Mouse (Mus musculus) heart, adult 8-10 months (tissue): ENCODE data around the gene Slc26a10. TPM values are rescaled to one million over a fixed set of nuclear protein-coding genes. Genes with fewer than 3 reads are reported as not detected.
"Not testable (repeated sequence)": the region's sequence is repeated elsewhere in the genome, so short reads cannot be mapped to it uniquely, and the experiment has no call there.

Source experiments
- DNase-seq: peaks from one replicate; pipeline ENCODE4 v3.0.0; 2022; ENCODE audit warnings: low spot score
- total RNA-seq, 4 experiments: library from RNA; stranded (reverse); gene quantifications; 2 replicates each; pipeline ENCODE4 v1.2.4; 2022

Gene Slc26a10
- total RNA-seq, 4 experiments from 2014 or later: 13.0 to 24.6 (median 15.5) TPM

- DNase-seq: no peak
Measured at GRCm38 (mm10) chr10:127198492-127198891, 18.0 kb upstream of the Slc26a10 start.

- DNase-seq: no peak
Measured at GRCm38 (mm10) chr10:127197505-127198110, 17.2 kb upstream of the Slc26a10 start.

GRCm38 (mm10) chr10:127197104-127197503 lies 16.7 kb upstream of the Slc26a10 start:
- DNase-seq: no peak

GRCm38 (mm10) chr10:127196392-127196791 lies 15.9 kb upstream of the Slc26a10 start:
- peak; percentile 82 for DNase-seq

- DNase-seq: no peak
Measured at GRCm38 (mm10) chr10:127195328-127196129, 15.1 kb upstream of the Slc26a10 start, which contains the start of gene Dtx3. TSS of gene Dtx3 (minus strand) at chr10:127195728.

- peak; percentile 66 for DNase-seq
Measured at GRCm38 (mm10) chr10:127194428-127195327, 14.2 kb upstream of the Slc26a10 start.

- no peak for DNase-seq
Measured at GRCm38 (mm10) chr10:127193011-127193410, 12.6 kb upstream of the Slc26a10 start.

GRCm38 (mm10) chr10:127192057-127192328 lies 11.5 kb upstream of the Slc26a10 start:
- not testable (repeated sequence) for DNase-seq

GRCm38 (mm10) chr10:127191191-127192056 lies 11.0 kb upstream of the Slc26a10 start:
- DNase-seq: no peak

GRCm38 (mm10) chr10:127190398-127191190 lies 10.1 kb upstream of the Slc26a10 start:
- no peak for DNase-seq

- DNase-seq: peak; percentile 69
Measured at GRCm38 (mm10) chr10:127189651-127190381, 9.4 kb upstream of the Slc26a10 start, which contains the start of gene Arhgef25. TSS of gene Arhgef25 (minus strand) at chr10:127190083.

GRCm38 (mm10) chr10:127189116-127189650 lies 8.7 kb upstream of the Slc26a10 start:
- DNase-seq: no peak

- DNase-seq: no peak
Measured at GRCm38 (mm10) chr10:127188465-127189115, 8.1 kb upstream of the Slc26a10 start.

GRCm38 (mm10) chr10:127188079-127188453 lies 7.6 kb upstream of the Slc26a10 start:
- no peak for DNase-seq

GRCm38 (mm10) chr10:127187371-127188078 lies 7.1 kb upstream of the Slc26a10 start:
- DNase-seq: no peak

GRCm38 (mm10) chr10:127186451-127186850 lies 6.0 kb upstream of the Slc26a10 start:
- no peak for DNase-seq

GRCm38 (mm10) chr10:127185506-127185905 lies 5.1 kb upstream of the Slc26a10 start:
- no peak for DNase-seq

GRCm38 (mm10) chr10:127185101-127185500 lies 4.7 kb upstream of the Slc26a10 start:
- DNase-seq: no peak
